ENCODE assay signal across 8 mouse cellular contexts in the genomic region with DNA sequence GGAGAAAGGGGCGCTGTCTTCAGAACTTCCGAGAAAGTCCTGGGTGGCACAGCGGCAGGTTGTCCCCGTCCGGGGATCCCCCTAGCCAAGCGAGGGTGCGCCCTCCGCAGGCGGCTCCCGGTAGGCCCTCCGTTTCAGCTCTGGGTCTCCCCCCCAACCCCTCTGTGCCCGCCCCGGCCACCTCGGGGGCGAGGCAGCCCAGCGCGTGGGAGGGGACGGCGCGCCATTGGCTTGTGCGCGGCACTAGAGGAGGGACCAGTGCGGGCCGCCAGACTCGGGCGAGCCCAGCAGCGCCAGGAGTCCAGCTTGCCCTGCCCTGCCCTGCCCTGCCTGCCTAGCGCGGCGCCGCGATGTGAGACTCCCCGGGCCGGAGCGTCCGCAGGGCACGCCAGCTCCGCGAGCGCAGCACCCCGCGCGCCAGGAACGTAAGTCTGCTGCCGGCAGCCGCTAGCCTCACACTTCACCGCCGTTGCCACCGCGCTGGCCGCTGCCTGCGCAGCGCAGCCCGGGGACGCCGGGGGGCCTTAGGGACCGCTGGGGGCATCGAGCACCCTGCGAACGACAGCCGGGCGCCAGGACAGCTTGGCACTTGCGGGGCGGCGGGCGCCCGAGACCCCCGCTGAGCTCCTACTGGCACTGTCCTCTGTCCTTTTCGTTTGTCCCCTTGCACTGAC. TPM values are rescaled to one million over a fixed set of nuclear protein-coding genes. Genes with fewer than 3 reads are reported as not detected.
DNase-seq lines count a peak whose midpoint lies in the region; ATAC-seq and TF ChIP-seq lines count a peak whose summit lies in the region.

A gene (plus strand): TSS at position 226 of the 674 bp plus-strand sequence.

- no peaks in the 10 kb centered on the region for H3K9me3 ChIP-seq in embryonic facial prominence, embryonic 13.5 days
- no peaks in the 10 kb centered on the region for H3K9me3 ChIP-seq in limb, embryonic 14.5 days (ENCODE audit: control insufficient read depth, low read length)
- no peaks in the 10 kb centered on the region for H3K9me3 ChIP-seq in midbrain, embryonic 14.5 days (ENCODE audit: control insufficient read depth, low read length)

- peak; percentile 47; the same call in 1 of the 2 replicates for TF ChIP-seq CTCF in bone marrow, adult 2 months (IDR thresholded peaks at IDR 0.05; ENCODE audit: control insufficient read depth, insufficient read depth, low read length)
- TF ChIP-seq CTCF in kidney, adult 2 months (conservative IDR thresholded peaks at IDR 0.05; ENCODE audit: insufficient read depth, insufficient read length, low read depth, low read length) = 0 out of 2 replicates have a peak, but pooled peaks have one; percentile 22

- peaks cover 1% of the 10 kb centered on the region; the same call in 1 of the 2 replicates for H3K4me1 ChIP-seq in bone marrow, adult 2 months (ENCODE audit: control insufficient read depth, insufficient read depth, low read length)
- H3K4me1 ChIP-seq in embryonic facial prominence, embryonic 13.5 days = peaks cover 35% of the 10 kb centered on the region
- H3K4me1 ChIP-seq in kidney, adult 2 months (ENCODE audit: control insufficient read depth, insufficient read depth, low read length) = no peaks in the 10 kb centered on the region
- H3K4me1 ChIP-seq in limb, embryonic 14.5 days (ENCODE audit: control insufficient read depth, insufficient read depth, low read length) = peaks cover 10% of the 10 kb centered on the region; the same call in 1 of the 2 replicates
- H3K4me1 ChIP-seq in midbrain, embryonic 14.5 days (ENCODE audit: control insufficient read depth, insufficient read depth, low read length) = peaks cover 41% of the 10 kb centered on the region

- under 1% methylated on average over 56 of the region's 69 CpGs for WGBS in bone marrow, adult 2 months
- under 1% methylated on average over 64 of the region's 69 CpGs for WGBS in embryonic facial prominence, embryonic 13.5 days
- 1% methylated on average over 69 of the region's 69 CpGs for WGBS in kidney, adult 2 months
- under 1% methylated on average over 37 of the region's 69 CpGs for whole genome bisulfite sequencing in limb, embryonic 14.5 days
- WGBS in midbrain, embryonic 14.5 days = under 1% methylated on average over 63 of the region's 69 CpGs

- TF ChIP-seq POLR2A in bone marrow, adult 2 months (IDR thresholded peaks at IDR 0.05; ENCODE audit: borderline replicate concordance, control insufficient read depth, low read depth, low read length) = peak; percentile 63; the same call in 1 of the 2 replicates
- TF ChIP-seq POLR2A in kidney, adult 2 months (IDR thresholded peaks at IDR 0.05; ENCODE audit: low read depth, low read length) = no peak
- no peak for TF ChIP-seq POLR2A in limb, embryonic 14.5 days (IDR thresholded peaks at IDR 0.05; ENCODE audit: borderline replicate concordance, extremely low read depth, insufficient read depth, insufficient read length)

- ATAC-seq in embryonic facial prominence, embryonic 13.5 days (ENCODE audit: insufficient number of reproducible peaks, insufficient read depth, low FRiP score, low TSS enrichment, low read depth) = peak; percentile 78
- ATAC-seq in limb, embryonic 14.5 days (ENCODE audit: low FRiP score, low read depth) = peak; percentile 80
- ATAC-seq in midbrain, embryonic 14.5 days (ENCODE audit: low FRiP score, low TSS enrichment) = peak; percentile 87
- no peak for ATAC-seq in erythroid progenitor cell, adult 5-6 weeks (replicated peaks; ENCODE audit: low FRiP score, poor library complexity, severe bottlenecking)

- H3K4me3 ChIP-seq in bone marrow, adult 2 months (replicated peaks; ENCODE audit: control insufficient read depth, low read depth, low read length) = peak within 1 kb of the TSS; percentile 75
- peak within 1 kb of the TSS; percentile 79 for H3K4me3 ChIP-seq in embryonic facial prominence, embryonic 13.5 days
- peak within 1 kb of the TSS; percentile 50 for H3K4me3 ChIP-seq in kidney, adult 2 months (ENCODE audit: insufficient read depth, low read depth, low read length)
- H3K4me3 ChIP-seq in limb, embryonic 14.5 days (replicated peaks; ENCODE audit: low read length) = peak within 1 kb of the TSS; percentile 64
- peak within 1 kb of the TSS; percentile 91 for H3K4me3 ChIP-seq in midbrain, embryonic 14.5 days (replicated peaks; ENCODE audit: low read depth, low read length)

- H3K27ac ChIP-seq in bone marrow, adult 2 months (ENCODE audit: control insufficient read depth, insufficient read depth, low read depth, low read length, poor library complexity) = peak within 1 kb of the TSS; percentile 80
- peak within 1 kb of the TSS; percentile 48 for H3K27ac ChIP-seq in embryonic facial prominence, embryonic 13.5 days
- no peak within 1 kb of the TSS for H3K27ac ChIP-seq in kidney, adult 2 months (ENCODE audit: insufficient read depth, low read depth, low read length)
- 0 out of 2 replicates have a peak within 1 kb of the TSS, but pooled peaks have one; percentile 28 for H3K27ac ChIP-seq in limb, embryonic 14.5 days (replicated peaks; ENCODE audit: low read depth, low read length)
- H3K27ac ChIP-seq in midbrain, embryonic 14.5 days (replicated peaks; ENCODE audit: low read depth, low read length) = peak within 1 kb of the TSS; percentile 91

- H3K9ac ChIP-seq in embryonic facial prominence, embryonic 13.5 days = peak within 1 kb of the TSS; percentile 84
- peak within 1 kb of the TSS; percentile 72 for H3K9ac ChIP-seq in limb, embryonic 14.5 days (ENCODE audit: low read depth, low read length, severe bottlenecking)
- peak within 1 kb of the TSS; percentile 98 for H3K9ac ChIP-seq in midbrain, embryonic 14.5 days (replicated peaks; ENCODE audit: low read length)

- peaks cover 31% of the 10 kb centered on the region for H3K27me3 ChIP-seq in embryonic facial prominence, embryonic 13.5 days
- no peaks in the 10 kb centered on the region for H3K27me3 ChIP-seq in kidney, adult 2 months (replicated peaks; ENCODE audit: control insufficient read depth, insufficient read depth, low read length)
- no peaks in the 10 kb centered on the region for H3K27me3 ChIP-seq in limb, embryonic 14.5 days (ENCODE audit: control insufficient read depth, insufficient read depth, low read length)
- no peaks in the 10 kb centered on the region for H3K27me3 ChIP-seq in midbrain, embryonic 14.5 days (ENCODE audit: control insufficient read depth, insufficient read depth, low read length)

- H3K36me3 ChIP-seq in embryonic facial prominence, embryonic 13.5 days = no peaks in the 10 kb centered on the region
- H3K36me3 ChIP-seq in kidney, adult 2 months (ENCODE audit: control insufficient read depth, insufficient read depth, low read length) = no peaks in the 10 kb centered on the region
- no peaks in the 10 kb centered on the region for H3K36me3 ChIP-seq in limb, embryonic 14.5 days (ENCODE audit: control insufficient read depth, insufficient read depth, low read length)
- no peaks in the 10 kb centered on the region for H3K36me3 ChIP-seq in midbrain, embryonic 14.5 days (ENCODE audit: control insufficient read depth, insufficient read depth, low read length)

- peak; percentile 86 for DNase-seq in heart, adult 8-10 months (ENCODE audit: low spot score)
- peak; percentile 86 for DNase-seq in kidney, adult 2 months
- DNase-seq in limb, embryonic 14.5 days (ENCODE audit: low spot score) = peak; percentile 72
- DNase-seq in midbrain, embryonic 14.5 days = peak; percentile 91
- peak; percentile 96 to 98 for DNase-seq in spleen, adult 18-20 months

- H3K4me2 ChIP-seq in embryonic facial prominence, embryonic 13.5 days = peak within 1 kb of the TSS; percentile 99
- H3K4me2 ChIP-seq in limb, embryonic 14.5 days (replicated peaks; ENCODE audit: low read depth, low read length, severe bottlenecking) = peak within 1 kb of the TSS; percentile 100
- peak within 1 kb of the TSS; percentile 87 for H3K4me2 ChIP-seq in midbrain, embryonic 14.5 days (ENCODE audit: low read length)

RNA-seq across cellular contexts. Expression of the gene that starts here (rescaled TPM):
- 11.2 and 14.1 TPM in 2 replicates for polyA plus RNA-seq in bone marrow, adult 2 months (2011; ENCODE audit: insufficient read depth, insufficient read length, low replicate concordance, missing spikeins)
- polyA plus RNA-seq in embryonic facial prominence, embryonic 13.5 days (2015; fragmentation: Nextera tagmentation; extraction: Ambion mirVana) = 26.7 and 27.0 TPM in 2 replicates
- total RNA-seq in heart, adult 8-10 months (2022) = 10 to 100 TPM; 14.0 to 37.8 (median 23.2) TPM
- 18.1 and 18.3 TPM in 2 replicates for polyA plus RNA-seq in kidney, adult 2 months (2012; rRNA removed)
- polyA plus RNA-seq in limb, embryonic 14.5 days (2012; rRNA removed) = 30.5 and 36.9 TPM in 2 replicates
- polyA plus RNA-seq in limb, embryonic 14.5 days (2014; fragmentation: Nextera tagmentation; extraction: Ambion mirVana) = 26.6 and 37.4 TPM in 2 replicates
- 122 and 165 TPM in 2 replicates for polyA plus RNA-seq in midbrain, embryonic 14.5 days (2014; fragmentation: Nextera tagmentation; extraction: Ambion mirVana)
- total RNA-seq in erythroid progenitor cell, adult 5-6 weeks (2015; ENCODE audit: low replicate concordance) = 5.0 and 5.4 TPM in 2 replicates
- 3.4 and 7.2 TPM in 2 replicates for total RNA-seq in erythroid progenitor cell, adult 5-6 weeks (2017; ENCODE audit: low replicate concordance)
